Mouse (Mus musculus): ENCODE data around the gene Smad6.

The Smad6 gene

GRCm38 (mm10) chr9:64021319-64021850 lies 474 bp downstream of the Smad6 start:
- DNase-seq, result no peak

DNA sequence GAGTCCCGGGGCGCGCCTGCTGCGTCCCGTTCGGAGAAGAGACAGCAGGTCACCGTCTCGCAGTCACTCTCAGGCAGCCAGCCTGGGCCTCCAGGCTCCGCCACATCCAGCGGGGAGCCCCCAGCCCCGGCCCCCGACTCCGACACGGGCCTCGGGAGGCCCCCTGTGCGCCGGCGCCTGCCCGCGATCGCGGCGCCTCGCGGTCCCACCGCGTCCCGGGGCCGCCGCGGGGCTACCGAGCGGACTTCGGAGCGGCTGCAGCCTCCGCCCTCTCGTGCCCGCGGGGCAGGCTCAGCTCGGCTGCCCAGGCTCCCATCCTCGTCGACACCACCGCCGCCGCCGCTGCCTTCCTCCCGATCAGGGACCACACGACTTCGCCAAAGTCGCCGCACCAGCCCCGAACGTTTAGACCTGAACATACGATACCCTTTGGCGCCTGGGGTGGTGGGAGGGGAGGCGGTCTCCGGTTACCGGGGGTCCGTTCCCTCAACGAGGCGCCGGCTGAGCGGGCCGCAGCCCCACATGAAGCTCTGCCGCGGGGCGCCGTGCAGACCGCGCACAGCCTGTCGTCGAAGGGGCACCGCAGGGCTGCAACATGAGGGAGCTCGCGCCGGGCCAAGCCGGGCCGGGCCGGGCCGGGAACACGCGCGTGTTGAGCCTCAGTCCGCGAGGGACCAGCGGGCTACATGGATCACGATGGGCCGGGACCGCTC lies 1.1 kb downstream of the Smad6 start:
- no peak for DNase-seq

- peak in 1 of 2 experiments; percentile 5 for DNase-seq
Measured at GRCm38 (mm10) chr9:64020171-64020605, 1.7 kb downstream of the Smad6 start.

DNA sequence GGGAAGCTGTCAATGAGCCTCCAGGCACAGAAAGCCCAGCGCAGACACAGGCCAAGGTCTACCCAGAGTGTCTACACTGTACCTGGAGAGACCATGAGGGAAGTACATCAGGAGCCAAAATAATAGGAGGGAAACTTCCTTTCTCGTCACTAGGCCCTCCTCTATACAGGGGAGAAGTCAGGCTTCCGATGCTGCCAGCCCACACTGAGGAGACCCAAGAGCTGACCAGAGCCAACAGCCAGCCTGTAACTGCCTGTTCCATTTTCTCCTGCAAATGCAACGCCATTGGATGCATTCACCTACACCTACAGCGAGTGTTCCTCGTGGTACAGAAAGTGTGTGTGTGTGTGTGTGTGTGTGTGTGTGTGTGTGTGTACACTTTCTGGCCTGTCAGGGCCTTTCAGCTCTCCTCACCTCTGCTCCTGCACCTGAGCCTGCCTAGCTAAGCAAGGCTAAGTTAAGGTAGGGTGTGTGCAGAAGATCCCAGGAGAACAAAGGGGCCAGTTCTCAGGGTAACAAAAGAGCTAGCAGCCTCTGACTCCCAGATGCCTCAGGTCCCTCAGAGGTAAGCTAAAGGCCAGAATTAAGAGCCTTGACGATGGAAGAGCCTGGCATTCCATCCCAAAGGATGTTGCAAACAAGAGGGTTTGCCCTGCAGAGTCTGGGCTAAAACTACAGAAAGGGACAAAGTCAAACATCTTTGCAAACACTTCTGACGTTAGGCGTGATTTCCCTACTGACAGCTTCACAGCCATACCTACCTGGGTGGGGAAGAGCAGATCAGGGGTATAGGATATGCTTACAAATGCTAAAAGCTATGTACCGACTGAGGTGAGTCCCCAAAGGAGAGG lies 2.6 kb downstream of the Smad6 start:
- DNase-seq, result no peak

DNA sequence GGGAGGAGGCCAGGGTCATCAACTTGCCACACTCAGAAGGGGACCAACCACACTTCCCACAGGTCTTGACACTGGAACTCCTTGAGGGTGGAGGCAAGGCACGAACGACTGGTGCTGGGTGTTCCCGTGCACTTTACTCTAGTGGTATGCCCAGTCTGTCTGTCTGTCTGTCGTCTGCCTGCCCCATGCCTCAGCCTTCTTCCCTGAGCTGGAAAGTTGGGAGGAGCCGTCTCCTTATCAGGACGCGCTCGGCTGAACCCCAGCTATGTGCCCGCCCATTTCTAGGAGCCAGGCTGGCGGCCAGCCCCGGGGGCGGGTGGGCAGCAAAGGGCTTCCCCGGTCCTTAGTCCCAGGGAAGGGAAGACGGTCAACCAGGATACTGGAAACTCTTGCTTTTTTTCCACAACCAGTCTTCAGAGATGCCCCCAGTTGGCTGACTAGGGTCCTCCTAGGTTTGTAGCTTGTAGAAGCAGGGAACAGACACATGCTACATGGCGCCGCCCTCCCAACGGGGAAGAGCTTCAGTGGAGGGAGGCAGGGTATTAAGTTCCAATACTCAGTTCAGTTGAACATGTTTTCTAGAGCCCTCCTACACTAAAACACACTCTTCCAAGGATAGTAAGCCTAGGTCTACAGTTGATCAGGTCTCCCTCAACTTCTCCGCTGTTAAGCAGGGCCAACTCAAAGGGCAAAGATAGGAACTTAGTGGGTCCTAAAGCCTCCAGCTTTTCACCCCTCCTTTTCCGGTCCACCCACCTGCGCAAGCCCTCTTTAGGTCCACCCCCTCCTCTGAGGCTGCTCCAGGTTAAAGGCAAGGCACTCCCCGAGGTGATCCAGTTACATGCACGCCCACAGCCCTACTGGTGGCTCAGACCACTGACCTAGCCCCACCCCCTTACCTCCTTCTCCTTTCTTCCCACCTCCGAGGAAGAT lies 3.7 kb downstream of the Smad6 start:
- DNase-seq, result no peak

DNA sequence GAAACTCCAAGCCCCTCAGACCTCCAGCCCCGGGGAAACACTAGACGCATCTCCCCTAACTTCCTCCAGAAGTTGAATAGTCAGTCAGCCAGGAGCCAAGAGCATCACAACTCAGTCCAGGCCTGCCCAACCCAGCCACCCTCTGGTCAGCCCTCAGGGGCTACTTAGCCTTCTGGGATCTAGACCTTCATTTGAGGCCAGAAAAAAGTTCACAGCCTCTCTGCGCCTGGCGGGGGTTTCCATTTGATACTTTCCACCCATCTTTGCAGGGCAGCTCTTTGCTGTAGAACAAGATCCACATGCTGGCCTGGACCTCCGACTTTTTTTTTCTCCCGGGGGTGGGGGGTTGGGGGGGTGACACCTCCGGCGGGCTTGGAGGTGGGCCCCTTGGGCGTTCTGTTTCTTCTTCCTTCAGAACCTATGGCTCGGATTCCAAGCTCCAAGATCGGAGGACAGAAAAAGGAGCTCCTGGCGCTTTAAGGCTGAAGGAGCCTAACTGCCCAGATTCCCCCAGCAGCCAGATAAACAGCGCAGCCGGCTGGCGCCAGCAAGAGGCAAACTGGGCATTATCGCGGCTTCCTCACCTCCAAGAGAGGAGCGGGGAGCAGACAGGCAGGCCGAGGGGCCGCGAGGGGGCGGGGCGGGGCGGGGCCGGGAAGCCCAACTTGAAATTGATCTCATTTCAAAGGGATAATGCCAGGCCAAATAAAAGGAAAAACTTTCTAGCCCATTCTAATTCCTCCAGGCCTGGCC lies 5.0 kb downstream of the Smad6 start:
- peak in 1 of 2 experiments; percentile 5 for DNase-seq

DNA sequence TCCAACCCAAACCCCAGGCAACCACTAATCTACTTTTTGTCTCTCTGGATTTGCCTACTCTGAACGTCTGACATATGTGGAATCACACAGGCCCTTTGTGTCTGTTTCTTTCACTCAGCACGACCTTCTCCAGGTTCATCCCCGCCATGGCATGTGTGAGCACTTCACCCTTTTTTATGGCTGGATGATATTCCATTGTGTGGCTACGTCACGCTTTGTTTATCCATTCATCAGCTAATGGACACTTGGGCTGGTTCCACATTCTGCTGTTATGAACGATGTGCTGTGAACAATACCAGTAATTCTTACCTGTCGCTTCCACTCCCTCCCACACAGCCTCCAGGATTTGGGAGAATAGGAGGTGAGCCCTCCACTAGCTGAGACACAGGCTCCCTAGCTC lies 5.8 kb downstream of the Smad6 start:
- no peak for DNase-seq

DNA sequence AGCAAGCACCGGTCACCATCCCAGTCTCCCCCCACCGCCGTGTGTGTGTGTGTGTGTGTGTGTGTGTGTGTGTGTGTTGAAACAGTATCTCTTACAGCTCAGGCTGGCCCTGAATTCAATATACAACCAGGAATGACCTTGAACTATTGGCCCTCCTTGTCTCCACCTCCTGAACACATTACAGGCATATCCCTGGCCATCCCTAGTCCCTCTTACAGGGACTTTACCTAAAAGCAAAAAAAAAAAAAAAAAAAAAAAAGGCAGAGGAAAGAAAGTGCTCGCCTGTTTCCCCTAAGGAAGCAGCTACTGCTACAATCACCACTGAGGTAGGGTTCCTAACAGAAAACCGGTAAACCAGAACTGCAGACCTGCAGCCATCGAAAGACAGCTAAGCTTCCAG lies 7.1 kb downstream of the Smad6 start:
- DNase-seq, result no peak

GRCm38 (mm10) chr9:64011356-64011755 lies 10.5 kb downstream of the Smad6 start:
- no peak for DNase-seq

DNA sequence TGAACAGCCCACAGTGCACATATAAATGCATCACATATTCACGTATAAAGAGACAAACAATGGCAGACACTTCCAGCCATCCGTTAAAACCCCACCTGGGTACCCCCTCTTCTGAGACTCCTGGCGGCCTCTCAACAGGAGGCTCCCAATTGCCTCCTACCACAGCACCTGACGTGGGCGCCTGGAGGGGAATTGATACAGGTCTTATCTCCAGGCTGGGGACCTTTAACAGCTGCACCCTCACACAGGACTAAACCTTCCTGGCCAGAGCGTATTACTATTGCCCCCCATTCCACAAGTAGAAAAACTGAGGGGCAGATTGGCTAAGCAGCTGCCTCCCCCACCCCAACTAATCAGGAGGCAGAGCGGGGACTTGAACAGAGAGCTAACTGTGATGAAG lies 18.9 kb downstream of the Smad6 start:
- DNase-seq, result no peak

DNA sequence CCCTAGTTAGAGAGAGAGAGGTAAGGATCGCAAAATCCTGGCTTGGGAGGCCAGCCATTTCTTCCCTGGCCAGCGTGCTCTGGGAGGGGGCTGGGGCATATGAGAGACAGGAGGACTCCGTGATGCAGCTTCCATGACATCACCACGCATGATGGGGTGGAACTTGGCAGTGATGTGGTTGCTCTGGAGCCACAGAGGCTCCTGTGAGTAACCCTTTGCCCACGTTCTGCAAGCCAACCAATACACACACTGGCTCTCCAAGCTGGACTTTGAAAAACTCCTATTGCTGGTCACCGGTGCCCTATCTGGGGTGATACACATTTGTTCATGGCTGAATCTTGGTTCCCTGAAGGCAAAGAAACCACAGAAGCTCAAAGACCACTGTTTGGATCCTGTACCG lies 20.8 kb downstream of the Smad6 start:
- DNase-seq, result no peak

DNA sequence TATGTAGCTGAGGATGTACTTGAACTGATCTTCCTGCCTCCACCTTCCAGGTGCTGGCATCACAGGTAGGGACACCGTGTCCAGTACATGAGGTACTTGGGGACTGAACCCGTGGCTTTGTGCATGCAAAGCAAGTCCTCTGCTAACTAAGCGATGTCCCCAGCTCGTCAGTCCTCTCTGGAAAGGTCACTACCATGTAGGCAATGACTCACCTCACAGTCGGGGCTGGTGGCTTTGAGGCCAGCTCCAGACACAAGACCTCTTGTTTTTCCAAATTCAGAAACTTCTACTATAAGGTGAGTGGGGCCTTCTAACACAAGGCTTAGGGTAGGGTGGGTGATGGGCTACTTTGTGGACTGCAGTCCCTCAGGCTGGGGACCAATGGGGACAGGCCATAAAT lies 21.8 kb downstream of the Smad6 start:
- no peak for DNase-seq

- no peak for DNase-seq
Measured at GRCm38 (mm10) chr9:63999194-63999593, 22.7 kb downstream of the Smad6 start.

DNA sequence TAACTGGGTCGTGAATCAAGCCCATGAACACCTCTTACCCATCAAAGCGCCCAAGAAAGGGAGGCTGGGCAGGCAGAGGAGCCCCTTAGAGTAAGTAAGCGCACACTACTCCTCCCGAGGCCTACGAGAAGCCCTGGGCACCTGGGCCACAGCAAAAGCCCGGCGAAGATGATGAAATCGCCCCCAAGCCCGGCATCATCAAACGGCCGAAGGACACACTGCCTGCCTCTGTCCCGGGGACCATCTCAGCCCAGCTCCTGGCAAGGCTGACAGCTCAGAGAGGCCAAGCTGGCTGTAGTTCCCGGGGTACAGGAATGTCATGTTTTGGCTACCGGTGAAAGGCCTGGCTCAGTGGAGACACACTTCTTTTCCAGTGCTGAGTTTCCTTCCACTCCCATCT lies 23.8 kb downstream of the Smad6 start:
- DNase-seq, result no peak

- peak in 1 of 2 experiments; percentile 9 for DNase-seq
Measured at GRCm38 (mm10) chr9:63997439-63997838, 24.4 kb downstream of the Smad6 start.

GRCm38 (mm10) chr9:63993256-63993655 lies 28.6 kb downstream of the Smad6 start:
- DNase-seq, result no peak

DNA sequence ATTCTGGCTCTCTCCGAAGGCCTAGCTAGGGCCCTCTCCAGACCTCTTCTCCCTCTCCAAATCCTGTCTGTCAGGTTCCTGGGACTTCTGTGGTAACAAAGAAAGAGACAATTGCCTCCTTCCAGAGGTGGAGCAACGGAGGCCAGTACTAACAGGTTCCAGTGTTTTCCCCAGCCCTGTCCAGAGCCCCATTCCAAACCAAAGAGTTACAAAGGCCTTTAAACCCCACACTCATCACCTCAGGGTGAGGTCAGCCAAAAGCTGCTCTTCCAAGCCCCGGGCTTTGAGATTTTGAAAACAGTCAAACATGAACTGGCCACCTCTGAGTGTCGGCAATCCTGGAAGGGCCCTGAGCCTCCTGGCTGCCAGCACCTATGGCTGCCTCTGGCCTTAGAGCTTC lies 29.1 kb downstream of the Smad6 start:
- no peak for DNase-seq

GRCm38 (mm10) chr9:63991193-63991592 lies 30.7 kb downstream of the Smad6 start:
- no peak for DNase-seq

GRCm38 (mm10) chr9:63989641-63990040 lies 32.2 kb downstream of the Smad6 start:
- no peak for DNase-seq

- DNase-seq, result no peak
Measured at GRCm38 (mm10) chr9:63989214-63989613, 32.6 kb downstream of the Smad6 start.

GRCm38 (mm10) chr9:63985125-63985524 lies 36.7 kb downstream of the Smad6 start:
- DNase-seq, result no peak

Measured in cerebellum, postnatal 36 days (tissue).